Mouse (Mus musculus) Patski (cell line): ENCODE measurements around the gene Slc6a11. TPM values are rescaled to one million over a fixed set of nuclear protein-coding genes. Genes with fewer than 3 reads are reported as not detected.

Experiments used
- ATAC-seq: fragments of 100-300 bp; one replicate; pipeline ENCODE4 v1.8.0; 2021
- CTCF ChIA-PET: fragments of 350-600 bp; sonication (Branson Sonifier 250); formaldehyde crosslinking; loops from one replicate; lab custom pipeline; 2022; ENCODE audit warnings: inconsistent platforms; lab: Charles Lee
- POLR2A ChIA-PET: fragments of 350-600 bp; sonication (Branson Sonifier 250); formaldehyde crosslinking; loops from one replicate; lab custom pipeline; 2022; ENCODE audit warnings: antibody characterized with exemption, inconsistent platforms; lab: Charles Lee
- DNase-seq: peaks from one replicate; pipeline ENCODE4 v3.0.0-alpha.2; 2011; ENCODE audit warnings: low read depth, low spot score
- H3K27me3 ChIP-seq: fragments of 371-371 bp; one replicate; pipeline ENCODE4 v1.5.1; 2021
- CTCF ChIP-seq: fragments of 100-300 bp; IDR thresholded peaks from one replicate; pipeline ENCODE4 v1.5.1; 2021
- in situ Hi-C: fragments of 300-500 bp; cut with MboI; formaldehyde crosslinking; loops from 3 replicates; pipeline ENCODE4 v1.11.1; 2018; ENCODE audit warnings: low pct_unique_long_range_greater_than_20kb, mixed read lengths
- polyA plus RNA-seq: library from polyadenylated mRNA; unstranded; gene quantifications from one replicate; pipeline ENCODE4 v1.2.3, GENCODE M21; 2021

The Slc6a11 gene
- polyA plus RNA-seq, 1 experiment from 2014 or later: not detected

GRCm38 (mm10) chr6:114289106-114289505 is 158.1 kb downstream of the Slc6a11 start:
- CTCF ChIA-PET: no interaction called here
- TF ChIP-seq CTCF: no peak
- POLR2A ChIA-PET: no interaction called here

DNA sequence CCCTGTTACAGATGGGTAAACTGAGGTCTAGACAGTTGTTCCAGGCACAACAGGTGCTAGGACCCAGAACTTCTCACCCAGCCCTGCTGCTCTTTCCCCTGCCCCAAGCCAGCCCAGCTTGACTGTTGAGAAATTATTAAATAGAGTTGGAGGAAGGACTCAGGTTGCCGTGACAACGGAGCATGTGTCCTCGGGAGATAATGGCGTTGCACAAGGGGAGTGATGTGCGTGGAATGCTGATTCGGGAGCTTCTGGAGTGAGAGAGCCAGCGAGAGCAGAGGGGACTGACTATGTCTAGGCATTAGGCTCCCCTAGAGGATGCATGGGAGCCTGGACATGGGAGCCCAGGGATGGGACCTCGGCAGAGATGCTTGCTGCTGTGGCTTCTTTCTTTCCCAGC is 159.1 kb downstream of the Slc6a11 start:
- DNase-seq: no peak
- H3K27me3 ChIP-seq: peaks cover 11% of the 10 kb centered on the region
- in situ Hi-C loops: no loop called here
- no peak for ATAC-seq
- ChIA-PET CTCF (no interaction called here), POLR2A (no interaction called here)
- TF ChIP-seq CTCF: no peak

More at GRCm38 (mm10) chr6:114289106-114289505, 158.1 kb downstream of the Slc6a11 start:
- DNase-seq (no peak), ATAC-seq (no peak)
- in situ Hi-C loops: no loop called here
- peaks cover 19% of the 10 kb centered on the region for H3K27me3 ChIP-seq

- no peak for TF ChIP-seq CTCF
- ATAC-seq (no peak), DNase-seq (no peak)
- ChIA-PET POLR2A (no interaction called here), CTCF (no interaction called here)
- in situ Hi-C loops: no loop called here
- peaks cover 11% of the 10 kb centered on the region for H3K27me3 ChIP-seq
These were observed 159.9 kb downstream of the Slc6a11 start for GRCm38 (mm10) chr6:114290929-114291328.

GRCm38 (mm10) chr6:114291396-114291795 is 160.4 kb downstream of the Slc6a11 start:
- ATAC-seq (no peak), DNase-seq (no peak)
- ChIA-PET CTCF (no interaction called here), POLR2A (no interaction called here)
- no peak for TF ChIP-seq CTCF
- H3K27me3 ChIP-seq: peaks cover 12% of the 10 kb centered on the region
- in situ Hi-C loops: no loop called here

DNA sequence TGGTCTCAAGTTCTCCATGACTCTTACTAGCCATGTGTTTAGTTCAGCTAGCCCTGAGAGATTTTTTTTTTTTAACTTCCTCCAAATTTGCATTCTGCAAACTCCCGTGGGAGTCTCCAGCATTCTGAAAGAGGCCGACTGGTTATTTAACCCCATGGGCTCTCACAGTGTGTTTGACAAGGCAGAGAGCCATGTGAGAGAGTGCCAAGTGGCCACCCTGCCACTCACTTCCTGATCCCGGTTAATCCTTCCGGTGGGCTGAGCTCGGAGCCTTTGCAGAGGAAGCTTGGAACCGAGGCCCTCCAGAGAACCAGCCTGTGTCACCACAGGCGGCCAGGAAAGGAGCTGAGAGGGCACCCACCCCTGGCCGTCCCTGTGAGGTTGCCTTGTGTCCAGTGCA is 162.5 kb downstream of the Slc6a11 start:
- H3K27me3 ChIP-seq: peaks cover 18% of the 10 kb centered on the region
- CTCF ChIA-PET: no interaction called here
- TF ChIP-seq CTCF: no peak
- POLR2A ChIA-PET: no interaction called here
- in situ Hi-C loops: no loop called here
- ATAC-seq: no peak
- DNase-seq: no peak

- DNase-seq (no peak), ATAC-seq (no peak)
- H3K27me3 ChIP-seq: peaks cover 12% of the 10 kb centered on the region
- TF ChIP-seq CTCF: no peak
- in situ Hi-C loops: no loop called here
- POLR2A ChIA-PET: no interaction called here
- CTCF ChIA-PET: no interaction called here
These were observed 164.0 kb downstream of the Slc6a11 start for GRCm38 (mm10) chr6:114295086-114295485.

- peaks cover 7% of the 10 kb centered on the region for H3K27me3 ChIP-seq
- in situ Hi-C loops: no loop called here
- DNase-seq: no peak
- ChIA-PET CTCF (no interaction called here), POLR2A (no interaction called here)
- ATAC-seq: no peak
- no peak for TF ChIP-seq CTCF
These were observed 166.4 kb downstream of the Slc6a11 start for GRCm38 (mm10) chr6:114297260-114298002.

Other genes with a start within 250 kb of the Slc6a11 start
- gene Atp2b2, start 88.6 kb upstream of the Slc6a11 start, polyA plus RNA-seq: 0.06 TPM
- not detected for gene Slc6a1, start 151.4 kb downstream of the Slc6a11 start, polyA plus RNA-seq